Mouse (Mus musculus) adrenal gland, adult (tissue): ENCODE results near the gene Creb5.
A peak's percentile ranks its signal among the peaks of the same experiment; 100 is the strongest.

Source experiments
- DNase-seq, 2 experiments: peaks; one replicate each; pipeline ENCODE4 v3.0.0; 2022 to 2023; ENCODE audit warnings: low spot score in 1 of 2; ENCODE audit not compliant: inconsistent age in 2 of 2

Gene Creb5

DNA sequence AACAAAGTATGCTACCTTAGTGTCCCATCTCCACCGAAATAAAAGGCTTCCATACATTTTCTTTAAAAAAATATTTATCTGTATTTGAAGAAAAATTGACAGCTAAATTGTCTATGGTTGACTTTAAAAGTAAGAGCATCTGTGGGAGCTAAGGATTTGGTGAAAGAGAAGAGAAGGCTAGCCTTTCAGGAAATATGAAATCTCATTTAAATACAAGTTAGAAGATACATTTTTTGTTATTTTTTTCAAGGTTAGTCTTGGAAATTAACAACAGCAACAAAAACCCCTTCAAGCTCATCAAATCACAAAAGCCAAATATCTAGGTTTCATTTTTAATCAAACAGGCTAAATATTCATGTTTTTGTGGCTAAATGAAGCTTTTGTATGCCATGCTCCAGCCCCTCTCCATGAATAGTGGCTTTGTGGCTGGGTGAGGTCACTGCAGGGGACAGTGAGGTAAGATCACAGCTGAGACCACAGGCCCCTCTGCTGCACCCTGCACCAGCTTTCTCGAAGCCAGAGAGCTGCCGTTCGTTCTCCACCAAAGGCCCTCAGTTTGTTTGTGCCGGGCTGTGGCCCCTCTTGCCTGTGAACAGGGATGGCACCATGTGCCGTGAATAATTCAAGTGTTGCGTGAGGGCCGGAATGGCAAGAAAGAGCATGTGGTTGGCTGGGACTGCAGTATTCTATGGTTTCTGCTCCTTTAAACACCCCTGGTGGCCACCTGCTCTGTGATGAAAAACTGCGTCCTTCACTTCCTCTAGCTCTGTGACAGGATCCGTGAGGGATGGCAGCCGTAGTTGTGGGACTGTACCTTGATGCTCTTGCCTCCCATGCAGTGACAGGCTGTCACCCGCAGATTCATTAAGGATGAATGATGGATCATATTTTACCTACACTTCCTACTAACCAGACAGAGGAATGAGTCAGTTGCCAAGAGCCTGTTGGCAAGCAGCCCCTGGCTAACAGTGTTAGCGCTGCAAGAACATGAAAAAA is 350.6 kb downstream of the Creb5 start:
- DNase-seq, result peak in 1 of 2 experiments; percentile 49

DNA sequence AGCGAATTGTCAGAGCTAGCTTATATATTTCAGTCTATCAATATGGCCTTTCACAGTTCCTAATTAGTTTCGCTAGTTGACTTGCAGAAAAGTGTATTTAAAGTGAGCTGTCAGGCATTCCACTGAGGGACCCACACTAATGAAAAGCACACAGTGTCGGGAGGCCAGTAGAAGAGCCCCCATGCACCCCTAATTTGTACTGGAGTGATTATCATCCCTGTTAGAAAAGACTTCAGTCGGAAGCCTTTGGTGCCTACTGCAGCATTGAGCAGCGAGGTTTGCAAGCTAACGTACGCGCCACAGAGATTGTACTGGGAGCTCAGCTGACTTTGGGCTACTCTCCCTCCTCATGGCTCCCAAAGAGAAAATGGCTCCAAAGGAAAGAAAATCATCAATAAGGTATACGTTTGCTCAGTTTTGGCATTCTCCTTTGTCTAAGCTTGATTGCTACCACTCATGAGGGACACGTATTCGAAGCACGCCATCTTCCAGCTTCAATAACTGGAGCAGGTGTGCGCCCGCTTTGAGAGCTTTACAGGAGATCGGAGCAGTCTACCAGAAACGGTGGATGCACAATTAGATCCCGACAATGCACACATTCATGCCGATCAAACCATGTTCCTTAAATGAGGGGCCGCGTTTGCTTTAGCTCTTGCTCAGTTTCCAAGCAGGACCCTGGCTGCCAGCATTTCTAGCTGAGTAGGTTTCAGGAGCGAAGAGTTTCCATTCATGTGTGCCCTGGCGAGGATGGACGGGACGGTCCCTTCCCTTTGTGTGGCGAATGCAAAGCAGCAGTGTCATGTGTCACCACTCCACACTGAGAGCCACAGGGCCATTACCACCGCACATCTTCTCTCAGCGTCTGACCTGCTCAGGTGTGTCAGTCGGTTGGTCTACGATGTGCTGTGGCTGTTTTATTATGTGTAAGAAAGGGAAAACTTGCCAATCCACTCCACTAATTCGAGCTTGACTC is 354.8 kb downstream of the Creb5 start:
- no peak for DNase-seq

DNA sequence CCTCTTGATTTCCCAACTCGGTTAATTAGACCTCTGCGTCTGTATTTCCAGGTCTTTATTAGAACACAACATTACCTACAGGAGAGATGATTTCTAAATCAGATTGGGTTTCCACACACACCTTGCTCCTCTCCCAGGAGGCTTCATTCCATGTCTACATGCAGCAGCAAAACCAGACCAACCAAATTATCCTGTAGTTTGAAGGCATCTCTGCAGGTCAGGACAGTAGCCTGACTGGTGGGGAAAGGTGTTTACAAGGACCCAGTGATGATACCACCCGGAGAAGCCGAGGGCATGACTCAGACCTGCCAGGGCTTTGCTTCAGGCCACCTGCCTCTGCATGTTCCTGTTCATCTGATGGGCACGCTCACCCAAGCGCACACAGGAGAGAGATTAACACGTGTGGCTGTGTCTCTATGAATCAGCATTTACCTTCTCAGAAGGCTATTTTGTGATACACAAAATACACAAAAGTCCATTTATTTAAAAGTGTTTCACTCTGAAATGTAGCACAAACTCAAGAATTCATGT is 355.8 kb downstream of the Creb5 start:
- DNase-seq, result no peak

DNA sequence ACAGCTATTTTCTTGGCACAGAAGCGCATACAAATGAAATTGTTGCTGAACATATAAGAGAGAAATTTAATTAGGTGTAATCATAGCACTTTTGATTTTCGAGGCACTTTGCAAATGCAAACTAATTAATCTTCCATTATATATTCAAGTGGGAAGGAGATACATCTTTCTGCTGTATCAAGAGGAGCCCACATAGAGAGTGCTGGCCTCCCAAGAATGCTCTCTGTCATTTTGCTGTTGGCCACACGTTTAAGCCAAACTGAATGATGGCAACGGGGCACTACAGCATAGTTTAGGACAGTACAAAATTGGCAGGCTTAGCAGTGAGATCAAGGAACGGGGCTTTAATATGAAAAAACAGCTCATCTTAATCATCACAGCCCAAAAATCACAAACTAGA is 356.4 kb downstream of the Creb5 start:
- DNase-seq, result no peak

DNA sequence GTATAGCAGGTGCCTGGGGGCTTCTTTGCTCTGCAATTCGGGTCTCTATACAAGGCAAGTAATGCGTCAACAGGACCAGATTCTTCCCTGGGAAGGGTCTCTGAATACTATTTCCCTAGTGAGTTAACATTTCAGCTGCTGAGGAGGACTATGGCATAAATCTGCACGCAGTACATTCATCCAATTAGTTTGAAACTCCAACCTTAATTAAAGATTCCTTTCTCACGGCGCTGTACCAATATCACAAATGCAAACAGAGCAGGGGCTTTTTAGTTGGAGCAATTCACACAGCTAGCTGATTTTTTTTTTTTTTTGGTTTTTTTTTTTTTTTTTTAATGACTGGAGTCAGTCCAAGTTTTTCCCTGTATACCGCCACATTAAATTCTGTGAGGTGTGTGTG is 357.0 kb downstream of the Creb5 start:
- DNase-seq, result no peak

DNA sequence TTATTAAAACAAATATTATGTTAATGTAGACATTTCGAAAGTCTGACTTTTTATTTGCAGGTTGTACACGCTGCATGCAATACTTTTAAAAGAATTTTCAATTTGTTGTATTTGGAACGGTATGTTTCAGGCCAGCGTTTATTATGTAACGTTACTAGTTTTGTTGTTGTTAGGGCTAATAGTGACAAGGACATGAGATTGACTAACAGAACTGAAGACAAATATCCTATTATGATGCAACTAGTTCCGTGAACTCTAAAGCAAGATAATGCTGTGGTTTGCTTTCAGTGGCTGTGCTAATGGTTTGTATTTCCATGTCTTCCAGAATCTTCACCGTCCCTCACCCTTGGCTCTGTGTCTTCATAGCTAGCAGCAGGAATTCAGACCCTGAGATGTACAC is 357.9 kb downstream of the Creb5 start:
- peak in 1 of 2 experiments; percentile 55 for DNase-seq

DNA sequence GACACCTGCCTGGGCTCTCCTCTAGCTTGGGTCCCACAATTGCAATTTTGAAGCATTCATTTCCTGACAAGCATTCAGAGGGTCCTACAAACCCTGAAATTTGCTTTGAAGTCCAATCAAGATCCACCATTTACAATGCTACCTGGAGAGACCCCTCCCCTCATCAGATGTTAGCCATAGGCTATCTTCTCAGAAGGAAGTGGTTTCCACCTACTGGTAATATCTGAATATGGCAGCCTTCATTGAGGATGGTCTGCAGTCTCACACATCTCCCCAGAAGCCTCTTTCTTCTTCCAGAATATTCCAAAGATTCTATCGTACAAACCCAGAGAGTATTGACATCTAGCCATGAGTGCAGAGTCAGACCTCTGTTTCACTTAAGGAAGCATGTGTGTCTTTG is 362.7 kb downstream of the Creb5 start:
- no peak for DNase-seq

DNA sequence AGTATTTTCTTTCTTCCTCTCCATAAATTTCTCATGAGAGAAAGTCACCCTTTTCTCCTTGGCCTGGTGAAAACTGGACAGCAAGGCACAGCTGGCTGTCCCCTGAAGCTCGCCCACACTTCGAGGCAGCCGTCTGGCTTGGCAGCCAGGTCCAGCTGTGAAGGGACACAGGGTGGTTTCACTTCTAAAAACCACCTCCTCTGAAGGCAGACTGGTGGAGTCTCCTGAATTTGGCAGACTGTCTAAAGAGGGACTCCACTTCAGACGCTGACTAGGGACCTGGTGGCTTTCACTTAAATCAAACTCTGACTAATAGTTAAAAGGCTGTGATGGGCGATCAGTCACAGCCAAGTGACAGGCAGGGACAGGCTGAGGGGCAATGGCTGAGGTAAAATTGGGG is 365.6 kb downstream of the Creb5 start:
- DNase-seq, result no peak

DNA sequence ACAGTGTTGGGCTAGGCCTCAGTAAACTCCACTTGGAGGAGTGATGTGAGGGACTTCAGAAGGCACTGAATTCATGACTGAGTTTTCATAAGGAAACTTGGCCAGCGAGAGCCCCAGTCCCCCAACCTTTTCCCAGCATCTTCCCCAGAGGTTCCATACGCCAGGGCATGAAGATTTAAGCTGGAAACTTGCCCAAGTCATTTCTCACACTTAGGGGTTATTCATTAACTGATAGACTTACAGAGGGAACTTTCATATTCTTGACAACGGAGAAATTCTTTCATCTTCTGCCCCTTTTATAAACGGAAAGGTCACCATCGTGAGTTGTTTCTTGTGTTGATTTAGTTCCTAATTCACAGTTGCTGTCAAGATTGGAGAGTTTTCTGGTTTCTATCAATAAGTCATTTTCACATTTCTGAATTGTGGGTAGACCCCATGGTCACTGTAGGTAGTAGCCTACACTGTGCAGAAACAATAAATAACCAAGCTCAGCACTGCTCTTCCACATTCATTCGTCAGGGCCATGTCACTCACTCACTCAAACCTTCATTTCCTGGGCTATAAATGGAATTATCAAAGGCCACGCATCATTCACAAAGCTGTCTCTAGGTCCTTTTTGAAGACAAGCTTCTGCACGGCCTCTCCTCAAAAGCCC is 366.8 kb downstream of the Creb5 start:
- DNase-seq, result peak in 1 of 2 experiments; percentile 33

DNA sequence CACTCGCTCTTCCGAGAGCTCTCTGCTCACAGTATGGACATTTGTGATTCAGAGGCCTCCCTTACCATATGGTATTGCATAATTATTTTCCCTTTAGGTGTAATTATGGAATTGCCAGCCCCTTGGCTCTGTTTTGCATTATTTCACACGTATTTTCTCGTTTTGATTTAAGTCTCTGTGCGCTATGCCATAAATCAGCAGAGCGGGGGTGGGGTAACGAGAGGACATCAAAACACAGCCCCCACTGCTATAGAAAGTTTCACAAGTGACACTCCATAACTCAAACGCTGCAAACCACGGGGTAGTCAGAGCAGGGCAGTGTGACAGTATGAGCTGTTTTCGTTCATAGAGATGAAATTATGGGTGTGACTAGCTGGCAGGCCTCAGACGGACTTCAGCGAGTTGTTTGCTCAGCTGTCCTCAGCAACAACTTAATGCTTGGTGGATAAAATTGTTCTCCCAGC is 367.3 kb downstream of the Creb5 start:
- DNase-seq, result peak in 1 of 2 experiments; percentile 53

DNA sequence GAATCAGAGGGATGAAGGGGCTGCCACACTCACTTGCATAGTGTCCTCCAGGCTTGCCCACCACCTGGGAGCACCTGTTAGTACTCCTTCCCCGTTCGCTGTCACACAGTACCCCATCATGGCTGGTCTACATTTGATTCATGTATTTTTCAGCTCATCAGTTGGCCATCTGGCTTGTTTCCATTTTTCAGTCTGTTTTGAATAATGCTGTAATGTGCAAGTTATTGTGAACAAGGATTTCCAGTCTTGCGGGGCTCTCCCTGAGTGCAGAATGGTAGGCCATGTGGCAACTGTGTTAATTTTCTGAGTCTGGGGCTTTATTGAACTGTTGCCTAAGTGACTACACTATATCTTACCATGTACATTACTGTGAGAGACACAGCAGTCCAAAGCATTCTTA is 369.4 kb downstream of the Creb5 start:
- no peak for DNase-seq

DNA sequence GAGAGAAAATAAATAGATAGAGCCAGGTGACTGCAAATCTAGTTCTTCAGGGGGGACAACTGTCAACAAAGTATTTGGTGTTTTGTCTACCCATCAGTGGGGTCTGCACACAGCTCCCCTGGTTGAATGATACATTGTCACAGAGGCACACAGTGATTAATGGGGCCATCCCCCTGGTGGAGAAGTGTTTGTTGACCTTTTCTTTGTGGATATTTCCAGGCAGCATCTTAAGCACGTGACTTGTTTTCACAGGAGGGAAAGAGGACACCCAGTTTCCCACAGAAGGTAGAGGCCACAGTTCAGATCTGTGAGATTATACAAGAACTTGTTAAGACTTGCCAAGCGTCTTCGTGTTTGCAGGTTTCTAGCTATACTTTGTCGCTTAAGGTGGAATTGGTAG is 370.4 kb downstream of the Creb5 start:
- DNase-seq, result no peak

DNA sequence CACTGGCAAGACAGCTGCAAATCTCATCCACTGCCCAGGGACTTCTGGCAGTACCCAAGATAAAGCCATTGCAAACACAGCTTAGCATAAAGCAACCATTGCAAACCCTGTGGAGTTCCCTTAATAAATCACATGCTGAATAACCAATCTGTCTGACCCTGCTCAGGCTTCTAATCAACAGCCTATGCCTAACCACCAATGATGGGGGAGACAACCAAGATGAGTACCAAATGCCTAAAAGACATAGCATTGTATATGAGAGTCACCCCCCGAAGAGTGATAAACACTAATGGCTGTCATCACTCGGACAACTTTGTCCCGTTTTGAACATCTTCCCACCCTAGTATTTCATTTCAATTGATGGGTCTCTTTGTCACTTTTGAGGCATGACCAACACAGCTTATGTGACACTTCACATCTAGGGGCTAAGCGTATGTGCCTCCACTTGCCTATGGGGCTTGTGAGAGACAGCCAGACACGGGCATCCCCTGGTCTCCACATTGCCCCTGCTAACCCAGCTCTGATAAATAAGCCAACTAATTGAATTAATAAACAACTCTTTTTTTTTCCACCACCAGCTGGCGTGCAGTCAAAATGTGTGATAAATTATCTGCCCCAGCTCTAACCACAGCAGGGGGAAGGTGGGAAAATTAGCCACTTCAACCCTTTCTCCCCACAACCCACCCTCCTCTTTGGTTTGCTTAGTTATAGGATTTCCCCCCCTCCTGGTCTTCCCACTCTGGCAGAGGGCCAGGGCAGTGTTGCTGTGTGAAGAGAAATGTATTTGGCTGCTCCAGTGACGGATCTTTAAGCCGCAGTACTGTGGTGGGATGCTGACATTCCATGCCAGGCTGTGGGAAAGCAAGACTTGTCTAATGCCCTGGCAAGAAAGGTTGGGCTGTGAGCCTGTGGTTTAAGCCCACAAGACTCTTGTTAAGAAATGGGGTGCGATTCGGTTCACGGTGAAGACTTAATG is 376.1 kb downstream of the Creb5 start:
- no peak for DNase-seq

DNA sequence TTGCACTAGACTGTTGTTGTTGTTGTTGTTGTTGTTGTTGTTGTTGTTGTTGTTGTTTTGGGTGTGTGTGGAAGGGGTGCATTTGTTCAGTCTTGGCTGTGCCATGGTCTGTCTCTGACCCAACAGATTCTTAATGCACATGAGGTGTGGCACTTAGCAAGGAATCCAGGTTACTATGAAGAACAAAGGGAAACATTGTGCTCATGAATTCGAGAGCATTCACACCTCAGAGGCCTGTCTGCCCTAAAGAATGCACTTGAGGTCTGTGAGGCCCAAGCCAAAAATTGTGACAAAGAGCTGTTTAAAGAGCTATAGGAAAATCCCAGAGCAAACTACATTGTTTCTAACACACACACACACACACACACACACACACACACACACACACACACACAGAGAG is 377.7 kb downstream of the Creb5 start:
- DNase-seq, result no peak

DNA sequence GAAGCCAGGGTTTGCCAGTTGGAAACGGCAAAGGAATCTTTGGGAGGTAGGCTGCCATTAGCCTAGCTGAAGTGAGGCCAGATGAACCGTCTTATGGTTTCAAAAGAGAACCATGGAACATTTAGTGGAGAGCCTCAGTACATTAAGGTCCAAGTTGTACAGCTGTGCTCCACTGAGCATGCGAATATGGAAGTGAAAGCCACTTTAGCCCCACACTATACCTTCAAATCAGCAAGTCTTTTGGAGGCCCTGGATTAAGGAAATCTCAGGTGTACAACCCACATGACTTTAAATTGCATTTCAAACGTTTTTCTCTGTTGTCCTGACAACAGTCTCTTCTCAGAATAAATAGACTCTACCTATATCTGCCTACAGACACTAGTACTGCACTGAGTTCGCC is 379.4 kb downstream of the Creb5 start:
- DNase-seq, result no peak

DNA sequence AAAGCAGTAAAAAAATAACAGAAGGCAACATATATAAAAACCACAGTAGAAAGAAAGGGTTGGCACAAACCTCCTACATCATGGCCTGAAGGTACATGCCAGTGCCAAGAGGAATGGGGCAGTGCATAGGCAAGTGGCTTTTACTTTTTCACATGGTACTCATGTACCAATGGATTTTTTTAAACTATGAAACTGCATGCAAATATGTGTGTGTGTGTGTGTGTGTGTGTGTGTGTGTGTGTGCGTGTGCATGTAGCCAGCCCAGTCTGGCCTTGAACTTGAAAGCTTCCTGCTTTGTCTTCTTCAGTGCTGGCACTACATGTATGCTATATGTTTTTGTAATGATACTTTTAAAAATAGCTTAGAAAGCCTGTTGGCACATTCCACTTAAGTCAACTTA is 391.2 kb downstream of the Creb5 start:
- DNase-seq, result no peak

DNA sequence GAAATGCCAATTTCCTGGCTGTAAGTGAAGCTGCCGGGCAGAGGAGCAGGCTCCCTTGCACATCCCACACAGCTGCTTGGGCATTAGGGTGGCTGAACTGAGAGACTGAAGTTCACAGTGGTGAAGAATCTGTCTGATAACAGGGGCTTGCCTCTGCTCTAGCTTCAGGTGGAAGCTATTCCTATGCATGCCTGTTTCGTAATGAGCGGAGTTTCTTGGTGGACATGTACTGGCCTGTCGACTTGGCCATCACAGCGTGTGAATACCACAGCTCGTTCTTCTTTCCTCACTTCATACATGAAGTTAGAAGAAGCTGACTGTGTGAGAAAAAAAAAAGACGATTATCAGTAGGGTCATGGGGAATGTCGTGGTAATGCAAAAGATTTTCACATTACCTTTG is 393.0 kb downstream of the Creb5 start:
- DNase-seq, result no peak

DNA sequence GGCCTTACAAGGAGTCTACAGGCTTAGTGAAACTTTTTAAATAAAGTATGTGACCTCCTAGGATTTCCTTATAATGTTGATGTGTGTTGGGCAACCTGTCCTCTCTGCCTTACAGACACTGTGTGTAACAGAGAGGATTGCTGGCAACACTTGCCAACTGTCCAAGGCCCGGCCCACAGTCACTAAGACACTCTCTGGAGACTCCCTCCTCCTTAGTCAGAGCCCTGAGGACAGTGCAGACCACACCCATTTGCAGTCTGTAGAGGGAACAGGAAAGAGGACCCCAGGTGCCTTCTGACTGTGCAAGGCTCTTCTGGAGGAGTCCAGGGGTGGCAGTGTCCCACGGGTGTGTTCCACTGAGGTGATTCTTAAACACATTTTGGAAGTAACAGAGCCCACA is 397.3 kb downstream of the Creb5 start:
- DNase-seq, result peak in 1 of 2 experiments; percentile 66

DNA sequence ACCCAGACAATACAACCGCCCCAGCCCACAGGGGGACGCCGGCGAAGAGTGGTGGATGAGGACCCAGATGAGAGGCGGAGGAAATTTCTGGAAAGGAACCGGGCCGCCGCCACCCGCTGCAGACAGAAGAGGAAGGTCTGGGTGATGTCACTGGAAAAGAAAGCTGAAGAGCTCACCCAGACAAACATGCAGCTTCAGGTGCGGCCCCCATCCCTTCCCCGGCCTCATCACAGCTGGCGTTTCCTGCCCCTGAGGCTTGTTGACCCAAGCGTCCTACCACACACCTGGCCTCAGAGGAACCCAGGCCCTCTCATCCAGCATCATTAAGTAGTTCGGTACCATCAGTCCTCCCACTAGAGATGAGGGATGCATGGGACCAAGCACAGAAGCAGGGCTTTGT is 398.3 kb downstream of the Creb5 start:
- peak in 1 of 2 experiments; percentile 26 for DNase-seq
